Mouse (Mus musculus): ENCODE results near the gene Pias1. TPM values are rescaled to one million over a fixed set of nuclear protein-coding genes. Genes with fewer than 3 reads are reported as not detected.

The Pias1 gene
- 10 to 100 TPM; 66.0 to 68.6 TPM for total RNA-seq (2021)
- long read RNA-seq, experiment 1, full-length matches to known transcripts: 40 of 57 reads
- long read RNA-seq, experiment 1, partial matches to known transcripts: 6 of 57 reads
- long read RNA-seq, experiment 1, other reads (novel, unspliced or antisense): 11 of 57 reads
- long read RNA-seq, experiment 2, full-length matches to known transcripts: 25 of 37 reads
- long read RNA-seq, experiment 2, partial matches to known transcripts: 6 of 37 reads
- long read RNA-seq, experiment 2, other reads (novel, unspliced or antisense): 6 of 37 reads

DNA sequence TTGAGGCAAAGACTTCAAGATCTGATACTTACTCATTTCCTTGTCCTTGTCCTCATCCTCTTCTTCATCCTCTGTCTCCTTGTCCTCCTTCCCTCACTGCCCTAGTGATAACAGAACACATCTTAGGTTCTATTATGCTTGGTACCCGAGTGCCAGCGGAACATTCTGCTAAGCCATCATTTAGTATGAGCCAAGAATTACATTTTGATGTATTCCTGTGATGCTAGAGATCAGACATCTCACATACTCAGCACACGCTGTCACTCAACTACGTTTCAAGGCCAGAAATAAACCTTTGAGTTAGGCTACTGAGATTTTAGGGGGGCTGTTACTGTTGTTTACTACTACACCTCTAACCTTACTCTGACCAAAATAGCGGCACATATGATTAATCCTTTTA is at the start of gene Pias1:
TSS of gene Pias1 (minus strand) at position 101 of the 400 bp plus-strand sequence.
- TF ChIP-seq CTCF (IDR thresholded peaks at IDR 0.05): no peak
- intact Hi-C loops (cut with DNase I): no loop called here
- no peak for DNase-seq (ENCODE audit: extremely low spot score in 1 of 2, low spot score in 2 of 2)

DNA sequence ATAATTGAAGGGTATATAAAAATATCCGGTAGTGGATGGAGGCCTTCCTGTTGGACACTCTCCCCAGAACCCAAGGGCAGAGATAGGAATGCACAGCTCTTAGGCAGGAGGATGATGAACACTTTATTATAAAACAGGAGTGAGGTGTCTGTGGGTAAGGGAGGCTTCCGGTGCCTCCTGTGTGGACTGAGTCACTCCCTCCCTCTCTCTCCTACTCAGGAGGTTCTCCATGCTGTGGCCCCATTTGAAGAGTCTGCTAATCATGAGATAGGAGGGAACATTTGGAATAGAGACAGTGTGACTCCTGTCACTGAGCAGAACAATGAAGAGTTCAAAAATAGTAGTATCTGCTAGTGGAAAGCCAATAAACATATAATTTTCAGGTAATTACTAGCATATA is 47.7 kb upstream of the Pias1 start:
- intact Hi-C loops (cut with DNase I): no loop called here
- Histone ChIP-seq H3K4me3 (no peak overlapping the region), H3K27ac (no peak overlapping the region)
- no peak for DNase-seq (ENCODE audit: extremely low spot score in 1 of 2, low spot score in 2 of 2)
- TF ChIP-seq CTCF (IDR thresholded peaks at IDR 0.05): no peak

More for the DNA sequence above, at the start of gene Pias1:
- Histone ChIP-seq H3K4me3 (no peak within 1 kb of the TSS), H3K27ac (no peak within 1 kb of the TSS)

GRCm38 (mm10) chr9:63031011-63031782 is 43.5 kb upstream of the Pias1 start:
- TF ChIP-seq CTCF (IDR thresholded peaks at IDR 0.05): no peak
- DNase-seq (ENCODE audit: extremely low spot score in 1 of 2, low spot score in 2 of 2): peak in 1 of 2 experiments; percentile 24
- no peak overlapping the region for H3K4me3 ChIP-seq
- intact Hi-C loops (cut with DNase I): no loop called here
- H3K27ac ChIP-seq: no peak overlapping the region

DNA sequence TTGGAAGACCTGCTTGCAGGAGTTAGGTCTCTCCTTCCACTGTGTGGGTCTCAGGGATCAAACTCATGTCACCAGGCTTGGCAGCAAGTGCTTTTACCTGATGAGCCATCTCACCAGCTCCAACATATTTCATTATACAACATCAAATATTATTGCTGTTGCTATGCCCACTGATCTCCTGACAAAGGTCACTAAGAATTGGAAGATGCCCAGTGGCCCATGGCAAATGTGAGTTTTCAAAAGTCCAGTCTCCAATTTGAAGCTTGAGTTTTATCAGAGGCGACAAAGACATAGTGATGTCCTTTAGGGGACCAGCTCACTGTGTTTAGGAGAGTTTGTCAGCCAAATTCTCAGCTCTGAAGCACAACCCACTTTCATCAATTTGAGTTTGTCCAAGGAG is 34.8 kb upstream of the Pias1 start:
- no peak for DNase-seq (ENCODE audit: extremely low spot score in 1 of 2, low spot score in 2 of 2)
- TF ChIP-seq CTCF (IDR thresholded peaks at IDR 0.05): no peak
- intact Hi-C loops (cut with DNase I): no loop called here

GRCm38 (mm10) chr9:63007371-63007770 is 19.6 kb upstream of the Pias1 start:
- no peak for TF ChIP-seq CTCF (IDR thresholded peaks at IDR 0.05)
- Histone ChIP-seq H3K4me3 (no peak overlapping the region), H3K27ac (no peak overlapping the region)
- intact Hi-C loops (cut with DNase I): no loop called here
- no peak for DNase-seq (ENCODE audit: extremely low spot score in 1 of 2, low spot score in 2 of 2)

More for the DNA sequence above, 34.8 kb upstream of the Pias1 start:
- H3K27ac ChIP-seq: no peak overlapping the region
- no peak overlapping the region for H3K4me3 ChIP-seq

GRCm38 (mm10) chr9:63006081-63006820 is 18.5 kb upstream of the Pias1 start:
- no peak overlapping the region for H3K27ac ChIP-seq
- no peak for DNase-seq (ENCODE audit: extremely low spot score in 1 of 2, low spot score in 2 of 2)

GRCm38 (mm10) chr9:62998561-62998960 is 10.8 kb upstream of the Pias1 start:
- TF ChIP-seq CTCF (IDR thresholded peaks at IDR 0.05): no peak

More at GRCm38 (mm10) chr9:63006081-63006820, 18.5 kb upstream of the Pias1 start:
- intact Hi-C loops (cut with DNase I): no loop called here
- no peak overlapping the region for H3K4me3 ChIP-seq
- TF ChIP-seq CTCF (IDR thresholded peaks at IDR 0.05): no peak

DNA sequence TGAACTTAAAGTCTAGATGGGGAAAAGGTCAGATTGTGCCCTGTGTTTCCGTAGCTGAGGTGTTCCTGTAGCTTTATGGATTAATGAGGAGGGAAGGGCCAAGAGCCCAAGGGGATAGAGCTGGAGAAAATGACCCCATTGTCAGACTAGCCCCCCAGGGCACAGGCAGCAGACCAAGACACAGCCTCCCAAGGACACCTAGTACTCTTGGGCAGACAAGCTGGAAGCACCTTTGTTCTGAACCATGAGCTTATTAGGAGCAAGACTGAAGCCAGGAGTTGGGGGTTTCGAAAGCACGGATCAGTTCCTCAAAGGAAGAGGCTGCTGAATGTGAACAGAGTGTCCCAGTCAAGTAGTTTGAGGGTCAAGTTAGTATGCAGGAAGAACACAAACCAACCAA is 9.9 kb upstream of the Pias1 start:
- no peak for DNase-seq (ENCODE audit: extremely low spot score in 1 of 2, low spot score in 2 of 2)
- TF ChIP-seq CTCF (IDR thresholded peaks at IDR 0.05): no peak
- intact Hi-C loops (cut with DNase I): no loop called here
- Histone ChIP-seq H3K27ac (no peak overlapping the region), H3K4me3 (no peak overlapping the region)

More at GRCm38 (mm10) chr9:62998561-62998960, 10.8 kb upstream of the Pias1 start:
- Histone ChIP-seq H3K4me3 (no peak overlapping the region), H3K27ac (no peak overlapping the region)
- DNase-seq (ENCODE audit: extremely low spot score in 1 of 2, low spot score in 2 of 2): no peak
- intact Hi-C loops (cut with DNase I): no loop called here

DNA sequence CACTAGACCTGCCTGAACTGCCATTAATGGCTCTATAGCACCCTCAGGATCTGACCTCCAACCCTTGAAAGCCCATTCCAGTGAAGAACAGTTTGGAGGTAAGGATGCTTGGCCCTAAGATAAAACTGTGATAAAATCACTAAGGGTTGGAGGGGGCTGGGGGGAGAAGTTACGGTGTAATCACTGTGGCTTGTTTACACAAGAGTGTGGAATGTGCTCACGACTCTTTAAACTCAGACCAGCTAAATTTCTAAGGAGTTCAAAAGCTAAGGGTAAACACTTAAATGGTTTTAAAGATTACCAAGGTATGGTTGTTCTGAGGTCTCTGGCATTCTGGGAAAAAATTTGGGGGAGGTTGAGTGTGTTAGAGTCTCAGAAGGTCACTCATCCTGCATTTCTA is 7.5 kb upstream of the Pias1 start:
- no peak for DNase-seq (ENCODE audit: extremely low spot score in 1 of 2, low spot score in 2 of 2)
- no peak for TF ChIP-seq CTCF (IDR thresholded peaks at IDR 0.05)
- intact Hi-C loops (cut with DNase I): no loop called here
- Histone ChIP-seq H3K4me3 (no peak overlapping the region), H3K27ac (no peak overlapping the region)

- no peak for TF ChIP-seq CTCF (IDR thresholded peaks at IDR 0.05)
- no peak overlapping the region for H3K4me3 ChIP-seq
- DNase-seq (ENCODE audit: extremely low spot score in 1 of 2, low spot score in 2 of 2): no peak
- intact Hi-C loops (cut with DNase I): no loop called here
- no peak overlapping the region for H3K27ac ChIP-seq
Measured at GRCm38 (mm10) chr9:62990134-62990533, 2.4 kb upstream of the Pias1 start.

- TF ChIP-seq CTCF (IDR thresholded peaks at IDR 0.05): no peak; the same call in 1 of the 2 replicates
- intact Hi-C loops (cut with DNase I): loop anchor here (2.0 to 5.0 kb wide), 4 partner anchors 77 to 144 kb away; no protein-coding TSS in a partner anchor
- peak overlapping the region; percentile 95 for H3K27ac ChIP-seq
- H3K4me3 ChIP-seq: peak overlapping the region; percentile 100
- DNase-seq (ENCODE audit: extremely low spot score in 1 of 2, low spot score in 2 of 2): peak; percentile 96 to 97
Measured at GRCm38 (mm10) chr9:62980777-62981202, 6.9 kb downstream of the Pias1 start.

Measured in left cerebral cortex, adult 2 months (tissue).